Mouse (Mus musculus) Muller cell, postnatal 12 days (primary cell): ENCODE results near the gene Ecd.

Source experiments
- DNase-seq: peaks from one replicate; pipeline ENCODE4 v3.0.0-alpha.2; 2015; ENCODE audit errors: inconsistent ontology term

The Ecd gene

DNA sequence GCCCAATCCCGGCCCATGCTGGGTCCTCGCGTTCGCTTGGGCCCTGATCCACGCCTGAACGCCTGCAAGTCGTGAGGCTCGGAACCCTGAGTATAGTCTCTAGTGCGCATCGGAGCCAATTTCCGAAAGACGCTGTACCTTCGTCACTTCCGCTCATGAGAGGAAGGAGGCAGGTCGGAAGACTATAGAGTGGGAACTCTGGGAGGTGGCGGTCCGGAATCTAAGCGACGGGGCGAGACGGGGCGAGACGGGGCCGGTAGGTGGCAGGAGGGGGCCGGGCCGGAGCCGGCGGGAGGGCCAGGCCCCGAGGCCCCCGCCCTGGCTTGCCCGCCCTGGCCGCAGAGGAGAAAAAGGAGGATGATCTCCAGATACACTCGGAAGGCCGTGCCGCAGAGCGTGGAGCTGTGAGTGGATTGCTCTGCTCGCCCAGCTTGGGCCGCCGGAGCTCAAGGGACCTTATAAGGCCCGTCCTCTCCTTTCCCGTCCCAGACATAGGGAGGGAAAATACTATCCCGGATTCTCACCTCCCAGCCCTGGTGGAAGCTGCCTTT lies at the start of gene Ecd, which contains the start of gene Fam149b:
Ecd (minus strand) TSS at position 131 of the 551 bp plus-strand sequence.
Fam149b (plus strand) TSS at position 172 of the 551 bp plus-strand sequence.
- peak; percentile 99 for DNase-seq

DNA sequence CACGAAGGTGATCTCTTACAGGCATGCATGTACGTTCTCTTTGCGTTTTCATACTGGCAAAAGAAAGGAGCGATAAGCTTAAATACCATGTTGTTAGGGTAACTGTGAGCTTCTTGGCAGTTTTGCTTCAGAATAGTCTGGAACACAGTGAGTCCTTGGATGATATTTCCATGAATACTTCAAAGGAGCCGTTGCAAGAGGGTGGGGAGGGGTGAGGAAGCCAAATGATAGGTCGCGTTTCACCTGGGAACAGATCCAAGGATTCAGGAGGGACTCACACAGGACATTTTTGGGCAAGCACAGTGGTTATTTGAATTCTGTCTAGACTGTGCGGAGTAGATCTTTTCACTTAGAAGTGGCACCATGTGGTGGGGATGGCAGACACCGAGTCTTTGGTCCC lies 49.3 kb upstream of the Ecd start:
- no peak for DNase-seq

DNA sequence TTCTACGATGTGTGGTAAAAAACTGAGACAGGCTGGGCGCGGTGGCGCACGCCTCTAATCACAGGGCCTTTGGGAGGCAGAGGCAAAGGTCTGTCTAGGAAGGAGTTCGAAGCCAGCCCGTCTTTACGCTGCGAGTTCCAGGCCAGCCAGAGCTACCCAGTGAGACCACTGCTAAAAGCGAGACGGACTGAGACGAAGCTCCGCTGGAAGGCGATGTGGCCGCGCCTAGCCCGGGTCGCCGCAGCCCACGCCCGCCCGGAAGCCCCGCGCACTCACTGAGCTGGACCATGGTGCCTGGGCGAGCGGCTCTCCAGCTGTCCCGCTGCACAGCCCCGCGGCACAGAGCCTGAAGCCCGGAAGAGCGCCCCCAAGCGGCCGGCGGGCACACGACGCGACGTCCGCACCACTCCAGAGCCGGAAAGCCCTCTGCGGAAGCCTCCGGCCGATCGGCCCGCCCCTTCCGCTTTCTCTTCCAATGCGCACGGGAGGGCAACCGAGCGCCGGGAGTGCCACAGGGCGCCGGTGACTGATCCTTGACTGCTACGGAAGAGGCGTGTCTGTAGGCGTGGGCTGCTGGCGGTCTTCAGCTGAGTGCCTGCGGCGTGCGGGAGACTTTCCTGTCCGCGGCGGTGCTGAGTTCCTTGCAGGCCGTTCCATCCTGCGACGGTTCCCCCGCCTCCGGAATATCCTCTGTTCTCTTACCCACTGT lies 45.4 kb upstream of the Ecd start, which contains the start of gene Mrps16:
Mrps16 (minus strand) TSS at position 430 of the 709 bp plus-strand sequence.
- peak; percentile 99 for DNase-seq

GRCm38 (mm10) chr14:20392326-20392725 lies 44.4 kb upstream of the Ecd start:
- DNase-seq, result no peak

- no peak for DNase-seq
Observed at GRCm38 (mm10) chr14:20389446-20390079, 41.6 kb upstream of the Ecd start.

DNA sequence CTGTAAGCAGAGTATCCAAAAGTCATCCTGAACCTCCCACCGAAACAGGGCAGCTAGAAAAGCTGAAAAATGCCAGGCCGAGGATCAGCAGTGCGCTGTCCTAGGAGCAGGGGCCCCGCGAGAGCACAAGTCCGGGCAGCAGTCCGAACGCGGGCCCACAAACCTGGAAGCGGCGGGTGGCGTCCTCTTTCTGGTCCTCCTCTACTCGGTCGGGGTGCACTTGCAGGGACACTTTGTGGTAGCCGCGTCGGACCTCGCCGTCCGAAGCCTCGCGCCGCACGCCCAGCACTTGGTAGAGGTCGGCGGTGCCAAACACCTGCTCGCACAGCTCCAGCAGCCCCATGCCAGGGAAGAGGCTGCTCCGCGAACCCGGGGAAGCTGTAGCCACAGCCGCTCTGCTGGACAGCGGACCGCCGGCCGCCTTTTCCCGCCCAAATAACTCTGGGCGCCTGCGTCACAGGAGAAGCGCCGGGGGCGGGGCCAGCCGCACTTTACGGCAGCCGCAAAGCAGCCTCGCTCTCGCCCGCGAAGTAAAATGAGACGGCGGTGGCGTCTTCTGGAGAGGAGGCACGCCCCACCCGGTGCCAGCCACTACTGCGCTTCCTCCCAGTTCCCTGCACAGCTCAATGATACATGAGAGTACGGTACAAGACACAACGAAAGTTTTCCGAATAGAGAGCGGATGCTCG lies 40.7 kb upstream of the Ecd start, which contains the start of gene Dnajc9:
Dnajc9 (minus strand) TSS at position 470 of the 689 bp plus-strand sequence.
- DNase-seq, result peak; percentile 95

DNA sequence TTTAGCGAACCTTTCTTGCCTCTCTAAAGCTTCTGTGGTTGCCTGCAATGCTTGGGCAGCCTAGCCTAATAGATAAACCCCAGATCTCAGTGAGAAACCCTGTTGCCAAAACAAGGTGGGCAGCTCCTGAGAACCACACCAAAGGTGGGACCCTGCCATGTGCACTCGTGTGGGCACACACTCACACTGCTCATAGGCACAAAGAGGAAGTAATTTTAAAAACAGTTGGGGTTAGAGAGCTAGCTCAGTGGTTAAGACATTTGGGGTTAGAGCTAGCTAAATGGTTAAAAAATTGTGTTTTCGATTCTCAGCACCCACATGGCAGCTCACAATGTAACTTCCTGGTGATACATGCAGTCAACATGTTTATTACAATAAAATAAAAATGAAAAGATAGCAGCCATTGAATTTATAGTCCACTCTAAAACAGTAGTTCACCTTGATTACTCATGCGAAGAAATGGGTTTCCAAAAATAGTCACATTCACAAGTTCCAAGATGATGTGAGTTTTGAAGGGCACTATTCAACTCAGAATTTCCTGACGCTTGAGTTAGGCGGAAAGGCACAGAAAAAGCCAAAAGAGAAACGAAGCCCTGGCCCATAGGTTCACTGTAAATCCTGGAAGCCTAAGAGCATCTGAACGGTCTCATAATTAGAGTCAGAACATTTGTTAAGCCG lies 32.0 kb upstream of the Ecd start:
- no peak for DNase-seq

- DNase-seq, result no peak
Observed at GRCm38 (mm10) chr14:20379087-20379640, 31.2 kb upstream of the Ecd start.

- peak; percentile 30 for DNase-seq
Observed at GRCm38 (mm10) chr14:20378313-20379061, 30.6 kb upstream of the Ecd start.

DNA sequence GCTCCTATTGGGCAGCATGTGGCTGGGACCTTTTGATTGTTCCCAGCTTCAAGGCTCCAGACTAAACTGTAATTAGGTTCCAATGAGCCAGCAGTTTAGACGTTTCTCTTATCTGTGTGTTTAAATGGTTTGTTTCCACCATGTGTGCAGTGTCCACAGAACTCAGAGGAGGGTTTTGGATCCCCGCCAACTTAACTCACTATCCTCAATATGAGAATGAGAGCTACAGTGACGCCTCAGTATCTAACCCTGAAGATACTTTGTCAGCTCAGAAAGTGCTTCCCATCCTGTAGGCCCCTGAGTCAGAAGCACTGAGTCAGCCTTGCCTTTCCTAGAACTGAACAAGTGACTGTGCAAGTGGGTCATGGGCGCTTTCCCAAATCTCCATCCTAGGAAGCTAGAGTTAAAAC lies 29.2 kb upstream of the Ecd start:
- DNase-seq, result peak; percentile 29

DNA sequence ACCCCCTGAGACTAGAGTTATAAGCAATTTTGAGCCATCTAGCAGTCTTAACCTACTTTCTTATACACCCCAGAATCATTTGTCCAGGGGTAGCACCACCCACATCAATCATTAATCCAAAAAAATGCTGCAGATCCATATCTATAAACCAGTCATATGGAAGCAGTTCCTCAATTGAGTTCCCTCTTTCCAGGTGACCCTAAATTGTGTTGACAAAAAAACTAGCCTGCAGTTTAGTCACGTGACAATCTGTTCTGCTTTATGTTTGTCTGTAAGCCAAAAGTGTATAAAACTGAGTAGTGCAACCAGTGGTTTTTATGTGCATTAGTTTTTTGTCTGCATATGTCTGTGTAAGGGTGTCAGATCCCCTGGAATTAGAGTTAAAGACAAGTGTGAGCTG lies 23.9 kb upstream of the Ecd start:
- DNase-seq, result no peak

- no peak for DNase-seq
Observed at GRCm38 (mm10) chr14:20370798-20371197, 22.9 kb upstream of the Ecd start.

- no peak for DNase-seq
Observed at GRCm38 (mm10) chr14:20368271-20368670, 20.4 kb upstream of the Ecd start.

- DNase-seq, result no peak
Observed at GRCm38 (mm10) chr14:20363230-20363629, 15.3 kb upstream of the Ecd start.

DNA sequence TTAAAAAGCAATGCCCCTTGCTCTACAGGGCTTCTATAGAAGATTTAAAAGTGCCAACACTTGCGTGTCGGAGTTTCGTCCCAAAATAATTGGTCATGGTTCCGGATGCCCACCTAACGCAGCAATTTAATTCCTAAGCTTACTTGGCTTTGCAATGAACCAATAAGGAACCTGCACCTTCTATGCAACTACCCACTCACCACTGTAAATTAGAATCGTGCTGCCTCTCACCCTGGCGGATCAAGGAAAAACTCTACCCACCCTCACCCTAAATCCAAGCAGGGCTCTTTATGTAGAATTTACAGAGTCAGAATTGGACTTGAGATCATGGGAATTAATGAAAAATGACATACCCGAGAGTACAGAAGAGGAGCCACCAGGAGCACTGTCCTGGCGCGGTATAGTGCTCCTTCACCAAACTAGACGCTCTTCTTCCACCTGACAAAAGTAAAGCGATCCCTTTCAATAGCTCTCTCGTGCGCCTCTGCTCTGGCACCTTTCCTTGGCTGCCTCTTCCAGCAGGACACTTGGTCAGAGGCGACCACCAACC lies 405 bp downstream of the Ecd start:
- DNase-seq, result no peak

- peak; percentile 63 for DNase-seq
Observed at GRCm38 (mm10) chr14:20345885-20346284, 2.0 kb downstream of the Ecd start.

- DNase-seq, result no peak
Observed at GRCm38 (mm10) chr14:20340866-20341265, 7.1 kb downstream of the Ecd start.

- DNase-seq, result no peak
Observed at GRCm38 (mm10) chr14:20340149-20340548, 7.8 kb downstream of the Ecd start.

DNA sequence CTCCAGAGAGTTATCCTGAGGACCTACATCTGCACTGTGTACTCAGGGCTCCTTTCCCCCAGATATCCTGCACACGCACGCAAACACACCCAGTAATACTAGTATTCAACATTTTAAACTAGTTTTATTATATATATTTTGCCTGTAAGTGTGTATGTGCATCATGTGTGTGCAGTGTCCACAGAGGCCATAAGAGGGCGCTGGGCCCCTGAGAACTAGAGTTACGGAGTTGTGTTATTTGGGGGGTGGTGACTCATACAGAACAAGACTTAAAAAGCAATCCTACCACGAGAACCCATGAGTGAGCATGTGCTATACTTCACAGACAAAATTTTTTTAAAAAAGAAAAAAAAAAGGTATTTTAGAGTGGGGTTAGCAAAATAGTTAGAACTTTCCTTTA lies 8.5 kb downstream of the Ecd start:
- DNase-seq, result no peak

- DNase-seq, result no peak
Observed at GRCm38 (mm10) chr14:20331316-20331715, 16.6 kb downstream of the Ecd start.
